Mouse (Mus musculus) kidney, postnatal 0 days (tissue): ENCODE data around the gene Cep78. TPM values are rescaled to one million over a fixed set of nuclear protein-coding genes. Genes with fewer than 3 reads are reported as not detected.
A peak's percentile ranks its signal among the peaks of the same experiment; 100 is the strongest.

Experiments
- ATAC-seq: fragments of 200-750 bp; cut with Nextera tagmentation; replicated peaks from 2 replicates; pipeline ENCODE4 v1.8.0; 2017; ENCODE audit warnings: low read depth, moderate number of reproducible peaks, moderate TSS enrichment, moderate library complexity; ENCODE audit not compliant: low FRiP score
- DNase-seq: peaks from one replicate; pipeline ENCODE4 v3.0.0-alpha.2; 2016; ENCODE audit warnings: low spot score
- H3K27ac ChIP-seq: fragments of 300-500 bp; sonication (generic); 2 replicates; pipeline ENCODE4 v1.5.1; 2014; ENCODE audit warnings: mild to moderate bottlenecking
- H3K27me3 ChIP-seq: fragments of 300-500 bp; sonication (generic); 2 replicates; pipeline ENCODE4 v1.6.1; 2014; ENCODE audit warnings: low read length, mixed read lengths; ENCODE audit not compliant: insufficient read depth
- H3K36me3 ChIP-seq: fragments of 300-500 bp; sonication (generic); 2 replicates; pipeline ENCODE4 v1.6.1; 2014; ENCODE audit warnings: low read length, mixed read lengths; ENCODE audit not compliant: insufficient read depth
- H3K4me1 ChIP-seq: fragments of 300-500 bp; sonication (generic); replicated peaks from 2 replicates; pipeline ENCODE4 v1.6.1; 2014; ENCODE audit warnings: antibody characterized with exemption, low read length, mixed read lengths; ENCODE audit not compliant: insufficient read depth
- H3K4me2 ChIP-seq: fragments of 300-500 bp; sonication (generic); 2 replicates; pipeline ENCODE4 v1.6.1; 2014; ENCODE audit warnings: mild to moderate bottlenecking, low read length, moderate library complexity, mixed read lengths
- H3K4me3 ChIP-seq: fragments of 300-500 bp; sonication (generic); replicated peaks from 2 replicates; pipeline ENCODE4 v1.5.1; 2014; ENCODE audit warnings: low read depth, low read length
- H3K9ac ChIP-seq: fragments of 300-500 bp; sonication (generic); 2 replicates; pipeline ENCODE4 v1.6.1; 2014; ENCODE audit warnings: low read depth, low read length
- H3K9me3 ChIP-seq: fragments of 300-500 bp; sonication (generic); replicated peaks from 2 replicates; pipeline ENCODE4 v1.6.1; 2016; ENCODE audit warnings: low read length, inconsistent platforms, mixed read lengths
- CTCF ChIP-seq: IDR thresholded peaks from 2 replicates; pipeline ENCODE4 v1.5.1; 2016; ENCODE audit warnings: antibody characterized with exemption, low read depth, mild to moderate bottlenecking, moderate library complexity
- WGBS: fragments of 180-500 bp; shearing (Covaris S2); extraction: QIAGEN DNeasy Blood & Tissue Kit; methylation state at CpG from one replicate; pipeline ENCODE4 v1.1.7; 2014; 5-methylcytosine and 5-hydroxymethylcytosine counted together
- polyA plus RNA-seq: library from polyadenylated mRNA; unstranded; fragments of >200 nt; fragmentation: Nextera tagmentation; extraction: Ambion mirVana; gene quantifications from 2 replicates; pipeline ENCODE4 v1.2.1, GENCODE M21; 2015

Gene Cep78
- polyA plus RNA-seq, 1 experiment from 2014 or later: 15.3 TPM

DNA sequence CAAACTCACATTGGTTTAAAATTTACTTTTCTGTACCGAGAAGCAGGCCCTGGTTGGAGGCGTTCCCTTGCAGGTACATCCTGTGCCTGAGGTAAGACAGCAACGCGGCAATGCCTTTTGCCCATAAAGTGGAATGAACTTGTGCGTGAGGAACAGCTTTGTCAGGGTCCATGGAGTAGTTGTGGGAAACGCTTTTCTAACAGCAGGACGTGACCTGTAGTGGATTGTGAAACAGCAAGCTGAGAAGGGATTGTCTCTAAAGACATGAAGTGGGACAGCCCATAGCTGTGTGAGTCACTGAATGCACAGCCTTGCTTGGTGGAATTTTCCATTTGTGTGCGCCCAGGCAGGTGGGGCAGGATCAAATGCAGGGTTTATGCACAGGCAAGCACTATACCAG lies 43.4 kb downstream of the Cep78 start:
- 43% methylated on average over 8 of the region's 8 CpGs for whole genome bisulfite sequencing
- peak; percentile 29 for DNase-seq
- Histone ChIP-seq H3K4me2 (no peak overlapping the region), H3K9me3 (no peaks in the 10 kb centered on the region), H3K27ac (peak overlapping the region; percentile 32), H3K4me1 (no peaks in the 10 kb centered on the region), H3K36me3 (no peaks in the 10 kb centered on the region), H3K4me3 (no peak overlapping the region), H3K27me3 (no peaks in the 10 kb centered on the region), H3K9ac (no peak overlapping the region)
- TF ChIP-seq CTCF: no peak
- ATAC-seq: peak; percentile 81

DNA sequence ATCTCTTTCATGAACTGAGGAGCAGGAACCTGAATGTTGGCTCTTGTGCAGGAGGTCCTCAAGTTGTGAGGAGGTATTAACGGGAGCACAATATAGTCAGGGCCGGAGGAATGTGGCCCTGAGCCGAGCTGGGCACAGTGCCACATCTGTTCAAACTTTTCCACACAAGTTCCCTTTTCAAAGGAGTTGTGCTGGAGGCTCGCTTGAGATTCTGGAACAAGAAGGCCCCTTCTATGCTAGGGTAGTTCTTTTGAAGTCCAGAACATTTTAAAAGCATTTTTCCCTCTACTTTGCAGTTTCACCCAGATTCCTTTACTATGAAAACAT lies 59.1 kb downstream of the Cep78 start:
- H3K4me1 ChIP-seq: peaks cover 13% of the 10 kb centered on the region
- no peak for TF ChIP-seq CTCF
- DNase-seq: peak; percentile 78
- no peaks in the 10 kb centered on the region for H3K9me3 ChIP-seq
- H3K36me3 ChIP-seq: no peaks in the 10 kb centered on the region
- peak overlapping the region; percentile 94 for H3K4me2 ChIP-seq
- H3K27me3 ChIP-seq: no peaks in the 10 kb centered on the region
- no peak for ATAC-seq
- 8% methylated on average over 4 of the region's 4 CpGs for WGBS
- H3K9ac ChIP-seq: peak overlapping the region; percentile 39; the same call in 1 of the 2 replicates
- peak overlapping the region; percentile 50; the same call in 1 of the 2 replicates for H3K4me3 ChIP-seq
- peak overlapping the region; percentile 81 for H3K27ac ChIP-seq

DNA sequence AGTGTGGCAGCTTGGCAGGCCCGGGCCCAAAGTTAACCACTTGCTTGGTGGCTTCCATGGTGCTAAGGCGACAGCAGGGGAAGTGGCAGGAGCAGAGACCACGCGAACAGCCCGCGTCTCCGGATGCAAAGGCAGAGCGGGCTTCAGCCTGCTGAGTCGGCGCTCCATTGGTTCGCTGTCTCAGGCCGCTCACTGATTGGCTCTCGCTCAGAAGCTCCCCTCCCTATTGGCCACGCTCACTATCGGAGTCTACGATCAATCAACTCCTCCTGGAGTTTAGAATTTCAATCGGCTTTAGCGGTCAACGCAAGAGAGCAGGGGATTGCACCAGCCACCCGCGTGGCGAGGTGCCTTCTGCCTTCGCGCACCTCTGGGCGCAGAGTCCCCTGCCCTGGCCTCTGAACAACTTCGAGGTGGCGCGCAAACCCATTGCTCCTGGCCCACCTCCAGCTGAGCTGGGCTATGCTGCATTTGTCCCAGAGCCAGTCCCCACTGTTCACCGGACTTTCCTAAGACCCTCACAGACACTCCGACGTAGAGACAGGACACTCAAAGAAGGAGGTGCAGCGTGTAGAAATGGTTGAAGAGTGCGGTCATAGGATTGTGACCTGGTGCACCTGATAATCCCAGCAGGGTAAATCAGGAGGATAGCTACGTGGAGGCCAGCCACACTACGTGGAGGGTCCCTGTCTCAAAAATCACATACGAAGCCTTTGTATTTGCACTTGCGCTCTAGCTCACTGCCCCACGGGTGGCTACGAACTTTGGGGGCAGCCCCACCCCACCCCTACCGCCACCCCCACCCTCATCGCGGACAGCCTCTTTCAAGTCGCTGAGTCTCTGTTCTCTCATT lies 59.7 kb downstream of the Cep78 start:
- peak overlapping the region; percentile 54 for H3K9ac ChIP-seq
- peak overlapping the region; percentile 50 for H3K4me3 ChIP-seq
- TF ChIP-seq CTCF: 0 out of 2 replicates have a peak, but pooled peaks have one; percentile 0
- no peaks in the 10 kb centered on the region for H3K27me3 ChIP-seq
- ATAC-seq (peak; percentile 97), DNase-seq (peak; percentile 95)
- H3K9me3 ChIP-seq: no peaks in the 10 kb centered on the region
- H3K4me1 ChIP-seq: peaks cover 13% of the 10 kb centered on the region
- H3K36me3 ChIP-seq: no peaks in the 10 kb centered on the region
- 3% methylated on average over 43 of the region's 43 CpGs for WGBS
- H3K27ac ChIP-seq: peak overlapping the region; percentile 81
- peak overlapping the region; percentile 94 for H3K4me2 ChIP-seq

DNA sequence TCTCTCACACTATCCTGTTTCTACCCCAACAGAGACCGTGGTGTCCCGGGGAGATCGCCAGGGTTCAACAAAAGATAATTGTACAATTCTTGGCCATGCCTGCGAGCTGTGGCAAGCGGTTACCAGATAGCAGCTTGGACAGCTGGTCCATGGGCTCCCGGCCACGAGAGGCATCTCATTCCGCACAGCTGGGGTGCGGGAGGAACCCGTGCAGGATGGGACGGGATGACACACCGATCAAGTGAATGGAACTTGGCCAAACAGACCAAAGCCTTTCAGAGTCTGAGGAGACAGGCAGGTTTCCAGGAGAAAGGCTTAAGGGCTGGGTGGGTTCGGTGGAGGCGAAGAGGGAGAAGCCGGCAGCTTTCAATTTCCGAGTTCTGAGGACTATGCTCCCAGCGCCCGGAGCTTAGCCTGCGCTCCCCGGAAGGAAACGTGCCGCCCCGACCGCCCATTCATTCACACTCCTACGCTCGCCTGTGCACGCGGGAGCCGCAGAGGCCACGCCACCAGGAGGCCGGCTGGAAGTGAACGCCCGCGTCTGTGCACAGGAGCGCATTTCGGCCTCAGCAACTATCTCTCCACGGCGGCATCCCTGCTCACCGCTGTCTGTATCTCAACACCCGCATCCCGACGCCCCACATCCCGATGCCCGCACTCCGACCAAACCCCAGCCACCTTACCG lies 60.5 kb downstream of the Cep78 start:
- Histone ChIP-seq H3K27ac (peak overlapping the region; percentile 74; the same call in 1 of the 2 replicates), H3K4me2 (peak overlapping the region; percentile 94), H3K36me3 (no peaks in the 10 kb centered on the region), H3K4me3 (peak overlapping the region; percentile 50), H3K9ac (peak overlapping the region; percentile 54), H3K4me1 (peaks cover 13% of the 10 kb centered on the region), H3K27me3 (no peaks in the 10 kb centered on the region), H3K9me3 (no peaks in the 10 kb centered on the region)
- WGBS: under 1% methylated on average over 46 of the region's 46 CpGs
- peak; percentile 19; the same call in 1 of the 2 replicates for TF ChIP-seq CTCF
- ATAC-seq (peak; percentile 53), DNase-seq (peak; percentile 53)

DNA sequence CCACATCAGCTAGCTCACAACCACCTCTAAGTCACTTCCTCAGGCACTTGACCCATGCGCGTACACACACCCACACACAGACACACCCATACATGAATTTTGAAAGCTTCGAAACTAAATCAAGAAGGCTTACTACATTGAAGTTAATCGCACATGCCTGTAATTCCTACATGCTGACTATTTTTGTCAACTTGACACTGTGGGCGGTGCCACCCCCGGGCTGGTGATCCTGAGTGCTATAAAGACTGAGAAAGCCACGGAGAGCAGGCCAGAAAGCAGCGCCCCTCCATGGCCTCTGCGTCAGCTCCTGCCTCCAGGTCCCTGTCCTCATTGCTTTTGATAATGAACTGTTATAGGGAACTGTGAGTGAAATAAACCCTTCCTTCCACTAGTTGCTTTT lies 61.4 kb downstream of the Cep78 start:
- Histone ChIP-seq H3K27ac (no peak overlapping the region), H3K9ac (no peak overlapping the region), H3K9me3 (no peaks in the 10 kb centered on the region), H3K27me3 (no peaks in the 10 kb centered on the region), H3K4me1 (peaks cover 13% of the 10 kb centered on the region), H3K36me3 (no peaks in the 10 kb centered on the region), H3K4me3 (peak overlapping the region; percentile 50), H3K4me2 (peak overlapping the region; percentile 94)
- 0 out of 2 replicates have a peak, but pooled peaks have one; percentile 4 for TF ChIP-seq CTCF
- no peak for ATAC-seq
- DNase-seq: peak; percentile 10
- 15% methylated on average over 9 of the region's 9 CpGs for WGBS

GRCm38 (mm10) chr19:15919336-15919735 lies 65.5 kb downstream of the Cep78 start:
- TF ChIP-seq CTCF: no peak
- ATAC-seq: no peak

More at GRCm38 (mm10) chr19:15919336-15919735, 65.5 kb downstream of the Cep78 start:
- 93% methylated on average over 7 of the region's 7 CpGs for WGBS
- H3K9me3 ChIP-seq: no peaks in the 10 kb centered on the region
- no peak for DNase-seq
- no peaks in the 10 kb centered on the region for H3K27me3 ChIP-seq
- H3K27ac ChIP-seq: no peak overlapping the region
- H3K9ac ChIP-seq: no peak overlapping the region
- H3K4me3 ChIP-seq: no peak overlapping the region
- no peak overlapping the region for H3K4me2 ChIP-seq
- no peaks in the 10 kb centered on the region for H3K36me3 ChIP-seq
- peaks cover 8% of the 10 kb centered on the region; the same call in 1 of the 2 replicates for H3K4me1 ChIP-seq
